Mouse (Mus musculus) layer of hippocampus, adult 18-20 months (tissue): ENCODE data around the gene E2f2. TPM values are rescaled to one million over a fixed set of nuclear protein-coding genes. Genes with fewer than 3 reads are reported as not detected.

Experiments used
- DNase-seq, 2 experiments: peaks; one replicate each; pipeline ENCODE4 v3.0.0; 2022; ENCODE audit warnings: low spot score in 2 of 2
- total RNA-seq, 2 experiments: library from RNA; stranded (reverse); gene quantifications; 2 replicates each; pipeline ENCODE4 v1.2.3; 2021

Gene E2f2
- total RNA-seq, 2 experiments from 2014 or later, result 0.36 to 0.84 TPM

- peak; percentile 39 to 87 for DNase-seq
These were observed 67.4 kb downstream of the E2f2 start for GRCm38 (mm10) chr4:136239622-136240021.

- DNase-seq, result no peak
These were observed 67.9 kb downstream of the E2f2 start for GRCm38 (mm10) chr4:136240123-136240522.

- no peak for DNase-seq
These were observed 68.8 kb downstream of the E2f2 start for GRCm38 (mm10) chr4:136240955-136241354.

- DNase-seq, result peak in 1 of 2 experiments; percentile 33
These were observed 70.0 kb downstream of the E2f2 start for GRCm38 (mm10) chr4:136242065-136242703.

- no peak for DNase-seq
These were observed 70.5 kb downstream of the E2f2 start for GRCm38 (mm10) chr4:136242728-136243127.

GRCm38 (mm10) chr4:136244208-136244607 lies 72.0 kb downstream of the E2f2 start:
- DNase-seq, result no peak

Other genes with a start within 250 kb of the E2f2 start
- gene Hmgcl, start 225.9 kb upstream of the E2f2 start, total RNA-seq, result 10 to 100 TPM; 34.6 to 36.9 TPM
- gene Gale, start 208.7 kb upstream of the E2f2 start, total RNA-seq, result 10 to 100 TPM; 19.6 to 20.9 TPM
- 100 to 1,000 TPM in 1 of 2 experiments, 10 to 100 TPM in 1; 99.7 to 102 TPM for gene Lypla2, start 199.8 kb upstream of the E2f2 start, total RNA-seq
- 10 to 100 TPM; 88.9 to 93.4 TPM for gene Pithd1, start 185.1 kb upstream of the E2f2 start, total RNA-seq
- 10 to 100 TPM; 28.6 to 29.3 TPM for gene Eloa, start 150.6 kb upstream of the E2f2 start, total RNA-seq
- 100 to 1,000 TPM; 306 to 330 TPM for gene Rpl11, start 119.0 kb upstream of the E2f2 start, total RNA-seq
- gene Id3, start 28.9 kb upstream of the E2f2 start, total RNA-seq, result 10 to 100 TPM; 30.0 to 35.1 TPM
- gene Asap3, start 34.0 kb downstream of the E2f2 start, total RNA-seq, result 1 to 10 TPM; 2.2 to 2.6 TPM
- gene Tcea3, start 75.3 kb downstream of the E2f2 start, total RNA-seq, result under 1 TPM in 1 of 2 experiments, not detected in 1; 0.50 TPM
- 10 to 100 TPM; 34.2 to 34.6 TPM for gene Zfp46, start 112.3 kb downstream of the E2f2 start, total RNA-seq
- gene Hnrnpr, start 138.5 kb downstream of the E2f2 start, total RNA-seq, result 10 to 100 TPM; 82.8 to 88.6 TPM